Mouse (Mus musculus) heart, embryonic 15.5 days (tissue): ENCODE results near the gene Scamp4. TPM values are rescaled to one million over a fixed set of nuclear protein-coding genes. Genes with fewer than 3 reads are reported as not detected.

Experiments
- ATAC-seq: fragments of 200-750 bp; cut with Nextera tagmentation; replicated peaks from 2 replicates; pipeline ENCODE4 v1.8.0; 2017; ENCODE audit warnings: low read depth, moderate TSS enrichment; ENCODE audit not compliant: insufficient number of reproducible peaks, insufficient read depth, low FRiP score
- H3K27ac ChIP-seq: fragments of 300-500 bp; sonication (generic); 2 replicates; pipeline ENCODE4 v1.5.1; 2015; ENCODE audit warnings: mild to moderate bottlenecking, inconsistent platforms
- H3K27me3 ChIP-seq: fragments of 300-500 bp; sonication (generic); 2 replicates; pipeline ENCODE4 v1.6.1; 2015; ENCODE audit warnings: inconsistent platforms
- H3K36me3 ChIP-seq: fragments of 300-500 bp; sonication (generic); 2 replicates; pipeline ENCODE4 v1.6.1; 2015; ENCODE audit warnings: mild to moderate bottlenecking, inconsistent platforms
- H3K4me1 ChIP-seq: fragments of 300-500 bp; sonication (generic); replicated peaks from 2 replicates; pipeline ENCODE4 v1.6.1; 2015; ENCODE audit warnings: inconsistent platforms
- H3K4me2 ChIP-seq: fragments of 300-500 bp; sonication (generic); 2 replicates; pipeline ENCODE4 v1.6.1; 2015; ENCODE audit warnings: inconsistent platforms, mild to moderate bottlenecking, moderate library complexity
- H3K4me3 ChIP-seq: fragments of 300-500 bp; sonication (generic); 2 replicates; pipeline ENCODE4 v1.5.1; 2015; ENCODE audit warnings: mild to moderate bottlenecking, inconsistent platforms
- H3K9ac ChIP-seq: fragments of 300-500 bp; sonication (generic); 2 replicates; pipeline ENCODE4 v1.6.1; 2015; ENCODE audit warnings: mild to moderate bottlenecking, inconsistent platforms
- H3K9me3 ChIP-seq: fragments of 300-500 bp; sonication (generic); replicated peaks from 2 replicates; pipeline ENCODE4 v1.6.1; 2016; ENCODE audit warnings: inconsistent platforms
- WGBS: fragments of 180-500 bp; shearing (Covaris S2); methylation state at CpG from one replicate; pipeline ENCODE4 v1.1.7; 2015; ENCODE audit warnings: mixed read lengths; 5-methylcytosine and 5-hydroxymethylcytosine counted together
- polyA plus RNA-seq: library from polyadenylated mRNA; unstranded; fragments of >200 nt; fragmentation: Nextera tagmentation; extraction: Ambion mirVana; gene quantifications from 2 replicates; pipeline ENCODE4 v1.2.1, GENCODE M21; 2015

Gene Scamp4
- 55.9 and 71.6 TPM in 2 replicates for polyA plus RNA-seq

DNA sequence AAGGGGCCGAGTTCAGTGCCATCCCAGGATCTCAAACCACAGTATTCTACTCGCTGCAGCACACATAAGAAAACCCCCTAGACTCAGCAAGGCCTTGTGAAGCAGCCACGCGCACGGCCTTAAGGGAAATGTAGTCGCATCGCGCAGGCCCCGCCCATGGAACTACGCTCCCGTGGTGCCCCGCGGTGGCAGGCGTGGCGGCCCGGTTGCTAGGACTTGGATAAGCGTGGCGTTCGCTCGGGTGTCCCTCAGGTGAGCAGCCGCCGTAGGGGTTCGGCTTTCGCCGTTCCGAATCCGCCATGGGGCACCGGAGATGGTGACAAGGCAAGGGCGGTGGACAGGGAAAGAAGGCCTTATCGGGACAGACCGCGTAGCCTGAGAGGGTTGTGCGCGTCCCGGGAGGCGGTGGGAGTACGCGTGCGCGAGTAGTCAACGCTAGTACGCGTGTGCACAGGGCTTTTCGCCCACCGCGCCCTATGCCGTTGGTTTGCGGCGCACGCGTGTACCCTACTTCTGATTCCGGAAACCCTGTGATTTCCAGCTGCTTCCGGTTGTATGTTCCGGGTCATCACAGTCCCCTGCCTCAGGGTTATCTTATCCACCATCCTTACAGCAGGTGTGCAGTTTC is at the start of gene Scamp4, which contains the start of gene Adat3:
Scamp4 (plus strand) TSS at position 175 of the 628 bp plus-strand sequence.
Adat3 (plus strand) TSS at position 183 of the 628 bp plus-strand sequence.
- Histone ChIP-seq H3K4me1 (peaks cover 16% of the 10 kb centered on the region), H3K36me3 (peaks cover 13% of the 10 kb centered on the region), H3K27me3 (no peaks in the 10 kb centered on the region), H3K4me3 (peak within 1 kb of the TSS; percentile 65), H3K9me3 (no peaks in the 10 kb centered on the region), H3K4me2 (peak within 1 kb of the TSS; percentile 84), H3K27ac (peak within 1 kb of the TSS; percentile 88), H3K9ac (peak within 1 kb of the TSS; percentile 67)
- under 1% methylated on average over 54 of the region's 54 CpGs for WGBS
- ATAC-seq = peak; percentile 91

DNA sequence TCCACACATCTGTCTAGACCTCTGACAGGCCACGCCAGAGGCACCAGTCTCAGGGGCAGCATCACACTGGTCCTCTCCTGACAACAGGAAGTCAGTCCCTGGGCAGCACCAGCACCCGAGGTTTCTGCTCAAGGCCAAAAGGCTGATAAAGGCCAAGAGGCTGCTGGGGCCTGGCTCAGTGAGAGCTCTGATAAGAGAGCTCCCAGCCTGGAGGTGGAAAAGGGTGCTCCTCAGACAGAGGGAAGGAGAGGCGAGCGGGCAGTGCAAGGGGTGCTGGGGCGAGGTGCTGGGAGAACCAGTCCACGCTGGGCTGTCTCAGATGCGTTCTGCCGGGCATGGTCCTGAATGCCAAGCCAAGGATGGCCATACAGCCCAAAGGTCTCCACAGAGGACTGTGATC is 49.1 kb upstream of the Scamp4 start:
- Histone ChIP-seq H3K4me2 (no peak overlapping the region), H3K36me3 (peaks cover 13% of the 10 kb centered on the region), H3K9ac (no peak overlapping the region), H3K9me3 (no peaks in the 10 kb centered on the region), H3K4me3 (no peak overlapping the region), H3K4me1 (peaks cover 39% of the 10 kb centered on the region), H3K27me3 (no peaks in the 10 kb centered on the region), H3K27ac (no peak overlapping the region; the same call in 1 of the 2 replicates)
- 49% methylated on average over 8 of the region's 8 CpGs for WGBS
- ATAC-seq = no peak

DNA sequence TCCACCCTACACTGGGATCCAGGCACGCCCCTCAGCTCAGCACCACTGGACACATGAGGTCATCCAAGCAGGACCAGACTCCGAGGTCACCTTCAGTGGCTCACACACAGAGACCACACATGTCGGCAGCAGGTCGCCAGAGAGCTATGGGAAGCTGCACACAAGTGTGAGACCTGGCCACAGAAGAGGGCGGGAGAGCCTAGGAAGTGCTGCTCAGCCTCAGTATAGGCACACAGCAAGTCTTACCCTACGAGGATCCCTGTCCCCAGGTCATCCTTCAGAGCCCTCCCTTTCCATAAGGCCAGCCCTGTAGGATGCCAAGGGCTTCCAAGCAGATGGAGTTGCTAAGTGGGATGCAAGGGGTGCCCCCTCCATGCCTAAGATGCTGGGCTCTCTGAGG is 48.7 kb upstream of the Scamp4 start:
- Histone ChIP-seq H3K4me2 (no peak overlapping the region), H3K4me1 (peaks cover 39% of the 10 kb centered on the region), H3K9ac (0 out of 2 replicates have a peak overlapping the region, but pooled peaks have one; percentile 17), H3K9me3 (no peaks in the 10 kb centered on the region), H3K4me3 (no peak overlapping the region), H3K36me3 (peaks cover 11% of the 10 kb centered on the region), H3K27me3 (no peaks in the 10 kb centered on the region), H3K27ac (no peak overlapping the region)
- WGBS = 60% methylated on average over 6 of the region's 6 CpGs
- no peak for ATAC-seq

DNA sequence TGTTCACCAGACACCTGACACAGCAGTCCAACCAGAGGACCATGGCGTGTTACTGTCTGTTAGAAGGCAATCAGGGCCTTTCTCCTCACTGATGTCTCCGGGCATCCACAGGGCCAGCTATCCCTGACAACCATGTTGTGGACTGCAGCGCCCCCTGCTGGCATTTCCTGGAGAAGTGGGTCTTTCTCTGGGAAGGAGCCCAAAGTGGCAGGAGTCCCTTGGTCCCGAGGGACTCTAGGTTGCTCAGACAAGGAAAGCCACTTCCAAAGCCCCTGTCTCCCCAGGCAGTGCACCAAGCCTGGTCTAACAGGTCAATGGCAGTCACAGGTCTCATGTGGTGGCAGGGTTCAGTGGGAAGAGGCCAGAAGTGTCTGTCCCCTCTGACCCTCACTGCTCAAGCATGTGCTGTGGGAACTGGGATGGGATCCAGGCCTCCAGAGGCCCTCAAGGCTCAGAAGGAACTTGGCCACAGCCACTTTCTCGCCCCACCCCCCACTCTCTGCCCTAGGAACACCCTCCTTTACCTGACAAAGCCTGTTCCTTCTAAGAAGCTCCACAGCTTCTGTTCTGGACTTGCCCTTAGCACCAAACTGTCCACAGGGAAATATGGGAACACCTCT is 45.2 kb upstream of the Scamp4 start:
- no peak for ATAC-seq
- H3K4me3 ChIP-seq = no peak overlapping the region

DNA sequence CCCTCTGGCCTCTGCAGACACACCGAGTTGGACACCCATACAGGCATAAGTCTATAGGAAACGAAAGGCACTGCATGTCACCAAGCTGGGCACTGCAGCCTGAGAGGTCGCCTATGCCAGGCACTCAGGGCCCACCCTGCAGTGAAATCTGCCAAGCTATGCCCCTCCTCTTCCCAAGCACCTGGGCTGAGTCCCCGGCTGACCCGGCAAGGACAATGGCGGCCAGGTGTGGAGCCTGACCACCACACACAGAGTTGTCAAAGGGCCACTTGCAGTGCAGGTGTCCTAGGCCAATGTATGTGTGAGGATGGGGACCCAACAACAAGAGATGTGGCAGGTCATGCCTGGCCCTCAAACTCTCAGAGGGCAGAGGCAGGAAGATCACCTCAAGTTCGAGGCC is 43.2 kb upstream of the Scamp4 start:
- no peaks in the 10 kb centered on the region for H3K9me3 ChIP-seq
- WGBS = 88% methylated on average over 7 of the region's 7 CpGs
- H3K36me3 ChIP-seq = no peaks in the 10 kb centered on the region
- no peak overlapping the region for H3K27ac ChIP-seq
- H3K4me2 ChIP-seq = no peak overlapping the region
- no peak for ATAC-seq
- H3K27me3 ChIP-seq = no peaks in the 10 kb centered on the region
- H3K4me1 ChIP-seq = peaks cover 50% of the 10 kb centered on the region
- H3K4me3 ChIP-seq = no peak overlapping the region
- no peak overlapping the region for H3K9ac ChIP-seq

More for the DNA sequence above, 45.2 kb upstream of the Scamp4 start:
- WGBS = 34% methylated on average over 5 of the region's 5 CpGs
- no peak overlapping the region for H3K4me2 ChIP-seq
- H3K4me1 ChIP-seq = peaks cover 63% of the 10 kb centered on the region
- H3K36me3 ChIP-seq = no peaks in the 10 kb centered on the region
- peak overlapping the region; percentile 11; the same call in 1 of the 2 replicates for H3K9ac ChIP-seq
- H3K27me3 ChIP-seq = no peaks in the 10 kb centered on the region
- no peaks in the 10 kb centered on the region for H3K9me3 ChIP-seq
- 0 out of 2 replicates have a peak overlapping the region, but pooled peaks have one; percentile 31 for H3K27ac ChIP-seq

DNA sequence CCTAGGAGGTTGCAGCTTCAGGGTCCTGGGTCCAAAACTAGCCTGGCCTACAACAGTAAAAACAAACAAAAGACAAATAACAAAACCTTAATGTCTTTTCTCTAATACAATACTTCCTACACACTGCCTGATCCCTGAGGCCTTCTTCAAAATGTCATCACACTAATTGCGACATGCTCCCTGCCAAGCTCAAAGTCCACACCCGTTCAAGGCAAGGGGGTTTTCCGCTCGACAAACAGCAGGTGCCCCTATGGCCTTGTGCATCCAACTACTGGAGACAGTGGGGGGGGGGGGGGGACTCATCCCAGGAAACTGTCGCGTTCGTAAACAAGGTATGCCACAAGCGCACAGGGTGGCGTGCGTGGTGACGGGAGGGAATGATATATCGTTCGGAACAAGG is 42.1 kb upstream of the Scamp4 start:
- ATAC-seq = no peak
- Histone ChIP-seq H3K27me3 (no peaks in the 10 kb centered on the region), H3K9ac (peak overlapping the region; percentile 99), H3K4me3 (peak overlapping the region; percentile 84), H3K4me1 (peaks cover 46% of the 10 kb centered on the region), H3K4me2 (peak overlapping the region; percentile 91), H3K27ac (0 out of 2 replicates have a peak overlapping the region, but pooled peaks have one; percentile 90), H3K9me3 (no peaks in the 10 kb centered on the region), H3K36me3 (no peaks in the 10 kb centered on the region)
- under 1% methylated on average over 13 of the region's 13 CpGs for WGBS

DNA sequence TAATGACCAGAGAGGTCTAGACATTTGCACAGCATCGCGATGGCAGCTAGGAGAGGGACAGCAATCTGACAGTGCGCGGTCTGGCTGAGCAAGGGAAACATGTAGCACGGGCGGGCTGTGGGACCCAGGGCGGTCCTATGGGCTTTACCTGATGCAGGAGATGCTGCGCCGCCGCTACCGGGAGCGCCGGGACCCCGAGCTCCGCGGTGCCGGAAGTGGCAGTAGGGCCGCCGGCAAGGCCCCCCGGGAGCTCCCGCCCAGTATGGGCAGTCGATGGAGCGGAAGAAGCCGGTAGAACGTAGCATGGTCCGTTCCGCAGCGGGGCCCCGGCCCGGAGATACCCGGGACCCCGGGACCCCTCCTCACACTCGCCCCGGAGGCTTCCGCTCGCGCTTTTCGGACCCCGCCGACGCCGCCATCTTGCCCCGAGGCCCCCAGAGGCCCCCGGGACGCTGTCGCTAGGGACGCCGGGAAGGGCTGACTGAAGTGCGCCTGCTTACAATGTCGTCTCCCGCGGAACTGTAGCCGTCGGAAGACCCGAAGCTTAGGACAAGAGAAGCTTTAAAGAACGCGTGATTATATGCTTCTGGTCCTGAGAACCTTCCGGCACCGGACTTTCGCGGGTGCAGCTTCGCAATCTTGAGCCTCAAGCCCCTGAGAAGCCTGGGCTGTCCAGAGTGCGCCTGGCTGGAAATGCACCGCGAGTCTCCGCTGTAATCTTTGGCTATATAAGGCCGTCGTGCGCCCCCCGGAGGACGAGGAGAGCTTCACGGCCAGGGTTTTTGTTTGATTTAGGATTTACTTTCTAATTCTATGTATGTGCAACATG is 41.3 kb upstream of the Scamp4 start, which contains the start of gene Rexo1:
Rexo1 (minus strand) TSS at position 445 of the 829 bp plus-strand sequence.
- peak; percentile 75 for ATAC-seq
- Histone ChIP-seq H3K4me3 (peak within 1 kb of the TSS; percentile 84), H3K27ac (peak within 1 kb of the TSS; percentile 90), H3K9me3 (no peaks in the 10 kb centered on the region), H3K4me1 (peaks cover 46% of the 10 kb centered on the region), H3K9ac (peak within 1 kb of the TSS; percentile 99), H3K36me3 (no peaks in the 10 kb centered on the region), H3K4me2 (peak within 1 kb of the TSS; percentile 91), H3K27me3 (no peaks in the 10 kb centered on the region)
- WGBS = under 1% methylated on average over 72 of the region's 72 CpGs

DNA sequence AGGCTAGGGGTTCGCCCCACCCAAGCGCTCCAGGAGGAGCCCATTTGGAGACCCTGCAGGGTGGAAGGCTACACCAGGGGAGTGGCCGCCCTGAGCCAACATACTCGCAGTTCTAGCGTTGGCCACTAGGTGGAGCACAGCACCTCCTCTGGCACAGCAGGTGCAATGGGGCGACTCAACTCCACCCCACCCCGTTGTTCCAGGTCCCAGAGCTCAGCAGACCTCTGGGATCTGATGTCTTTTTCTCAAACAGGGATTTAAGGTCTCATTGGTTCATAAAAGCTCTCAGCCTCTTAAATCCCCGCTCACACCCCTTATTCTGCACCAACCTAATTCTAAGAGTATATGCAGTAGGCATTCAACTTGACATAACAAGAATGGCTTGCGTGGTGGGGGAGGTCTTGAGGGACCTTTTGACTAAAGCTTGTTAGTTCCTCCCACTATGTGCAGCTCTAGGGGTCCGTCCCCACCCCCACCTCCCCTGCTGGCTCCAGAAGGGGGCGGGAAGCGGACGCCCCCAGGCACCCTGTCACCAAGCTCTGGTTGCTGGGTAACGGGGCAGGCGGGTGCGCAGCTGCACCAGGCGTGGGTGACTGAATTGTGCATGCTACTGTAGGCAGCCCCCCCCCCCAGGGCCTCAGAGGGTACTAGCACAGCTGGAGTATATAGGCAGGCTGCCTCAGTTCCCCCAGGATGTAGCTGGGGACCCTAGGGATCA is 36.1 kb upstream of the Scamp4 start:
- WGBS = 31% methylated on average over 17 of the region's 17 CpGs
- Histone ChIP-seq H3K27me3 (no peaks in the 10 kb centered on the region), H3K4me3 (no peak overlapping the region), H3K9me3 (no peaks in the 10 kb centered on the region), H3K9ac (no peak overlapping the region), H3K4me1 (peaks cover 39% of the 10 kb centered on the region), H3K27ac (no peak overlapping the region), H3K4me2 (no peak overlapping the region; the same call in 1 of the 2 replicates), H3K36me3 (peaks cover 7% of the 10 kb centered on the region; the same call in 1 of the 2 replicates)
- ATAC-seq = no peak; the same call in 1 of the 2 replicates

DNA sequence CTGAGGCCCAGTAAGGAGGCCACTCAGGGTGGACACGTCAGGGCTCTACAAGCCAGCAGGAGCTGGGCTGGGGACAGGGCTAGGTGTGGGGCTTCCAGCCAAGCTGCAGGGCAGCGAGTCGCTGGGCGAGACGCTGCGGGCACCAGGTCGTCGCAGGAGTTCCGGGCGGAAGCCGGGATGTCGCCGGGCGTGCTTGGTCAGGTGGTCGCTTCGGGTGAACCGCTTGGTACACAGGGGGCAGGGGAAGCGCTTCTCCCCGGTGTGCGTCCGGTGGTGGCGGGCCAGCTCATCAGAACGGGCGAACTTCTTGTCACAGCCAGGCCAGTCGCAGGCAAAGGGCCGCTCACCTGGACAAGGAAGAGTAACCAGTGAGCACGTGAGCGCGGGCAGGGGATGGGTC is 33.8 kb upstream of the Scamp4 start:
- WGBS = 92% methylated on average over 29 of the region's 29 CpGs
- Histone ChIP-seq H3K27me3 (no peaks in the 10 kb centered on the region), H3K36me3 (peaks cover 7% of the 10 kb centered on the region; the same call in 1 of the 2 replicates), H3K9me3 (no peaks in the 10 kb centered on the region), H3K4me1 (peaks cover 51% of the 10 kb centered on the region), H3K4me3 (no peak overlapping the region), H3K9ac (no peak overlapping the region), H3K27ac (no peak overlapping the region), H3K4me2 (no peak overlapping the region; the same call in 1 of the 2 replicates)
- no peak for ATAC-seq

DNA sequence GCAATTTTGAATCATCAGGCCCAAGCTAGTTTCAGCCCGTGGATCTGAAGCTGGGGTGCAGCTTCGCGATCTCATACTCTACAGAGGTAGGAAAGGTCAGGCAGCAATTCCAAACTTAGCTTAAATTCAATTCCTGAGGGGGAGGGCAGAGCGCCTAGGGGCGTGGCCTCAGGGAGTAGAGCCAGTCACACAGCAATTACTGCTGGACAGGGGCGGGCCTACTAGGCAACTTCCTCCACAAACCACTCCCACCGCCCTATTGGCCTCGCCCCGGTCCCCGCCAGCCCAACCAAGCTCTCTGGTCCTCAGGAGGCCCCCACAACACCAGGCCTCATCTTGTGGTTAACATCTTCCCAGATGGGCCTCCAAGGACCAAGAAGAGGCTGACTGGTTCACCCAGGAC is 33.0 kb upstream of the Scamp4 start:
- Histone ChIP-seq H3K4me3 (peak overlapping the region; percentile 12; the same call in 1 of the 2 replicates), H3K36me3 (peaks cover 7% of the 10 kb centered on the region; the same call in 1 of the 2 replicates), H3K4me1 (peaks cover 59% of the 10 kb centered on the region), H3K9me3 (no peaks in the 10 kb centered on the region), H3K27ac (peak overlapping the region; percentile 73), H3K4me2 (peak overlapping the region; percentile 62), H3K27me3 (no peaks in the 10 kb centered on the region), H3K9ac (no peak overlapping the region)
- 0 out of 2 replicates have a peak, but pooled peaks have one; percentile 40 for ATAC-seq
- WGBS = 29% methylated on average over 10 of the region's 10 CpGs
